Mouse (Mus musculus): ENCODE results near the gene Mxra7. TPM values are rescaled to one million over a fixed set of nuclear protein-coding genes. Genes with fewer than 3 reads are reported as not detected.

Mxra7 gene
- polyA plus RNA-seq (2014; fragmentation: Nextera tagmentation; extraction: Ambion mirVana) = 57.9 and 61.8 TPM in 2 replicates

DNA sequence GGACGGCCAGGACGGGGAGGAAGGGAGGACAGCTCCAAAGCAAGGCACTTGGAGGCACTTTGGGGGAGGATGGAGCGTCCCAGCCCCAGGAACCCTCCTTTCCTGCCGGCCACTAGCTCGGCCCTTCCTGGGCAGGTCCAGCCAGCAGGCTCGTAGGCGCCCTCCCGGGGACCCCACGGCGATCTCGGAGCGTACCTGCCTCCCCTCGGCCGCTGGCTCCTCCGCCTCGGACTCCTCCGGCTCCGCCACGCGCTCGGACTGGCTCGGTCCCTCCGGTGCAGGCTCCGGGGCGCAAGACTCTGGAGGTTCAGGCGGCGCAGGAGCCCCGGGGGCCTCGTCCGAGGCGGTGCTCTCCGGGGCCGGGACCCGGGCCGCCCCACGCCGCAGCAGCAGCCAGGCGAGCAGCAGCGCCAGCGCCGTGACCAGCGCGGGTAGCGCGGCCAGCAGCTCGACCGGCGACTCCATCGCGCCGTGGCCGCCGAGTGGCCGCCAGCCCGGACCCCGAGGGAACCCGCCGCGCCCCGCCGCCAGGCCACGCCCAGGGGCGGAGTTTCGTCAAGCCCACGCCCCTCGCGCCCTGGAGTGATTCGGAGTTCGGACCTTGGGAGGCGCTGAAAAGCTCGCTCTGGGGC is at the start of gene Mxra7:
Gene Mxra7 (minus strand): TSS at position 513 of the 632 bp plus-strand sequence.
- Histone ChIP-seq H3K4me3 (ENCODE audit: low read depth, low read length) (peak within 1 kb of the TSS; percentile 81), H3K27me3 (ENCODE audit: control insufficient read depth, insufficient read depth, low read length) (no peaks in the 10 kb centered on the region), H3K4me1 (replicated peaks; ENCODE audit: control insufficient read depth, insufficient read depth, low read length) (peaks cover 5% of the 10 kb centered on the region), H3K9me3 (ENCODE audit: control insufficient read depth, low read length) (no peaks in the 10 kb centered on the region), H3K4me2 (replicated peaks; ENCODE audit: low read depth, low read length) (peak within 1 kb of the TSS; percentile 80), H3K36me3 (ENCODE audit: control insufficient read depth, insufficient read depth, low read length) (no peaks in the 10 kb centered on the region), H3K9ac (ENCODE audit: low read depth, low read length) (peak within 1 kb of the TSS; percentile 91), H3K27ac (ENCODE audit: low read depth, low read length) (peak within 1 kb of the TSS; percentile 91)
- ATAC-seq (ENCODE audit: low FRiP score) (peak; percentile 52), DNase-seq (ENCODE audit: low spot score) (peak; percentile 88)
- under 1% methylated on average over 71 of the region's 71 CpGs for WGBS

DNA sequence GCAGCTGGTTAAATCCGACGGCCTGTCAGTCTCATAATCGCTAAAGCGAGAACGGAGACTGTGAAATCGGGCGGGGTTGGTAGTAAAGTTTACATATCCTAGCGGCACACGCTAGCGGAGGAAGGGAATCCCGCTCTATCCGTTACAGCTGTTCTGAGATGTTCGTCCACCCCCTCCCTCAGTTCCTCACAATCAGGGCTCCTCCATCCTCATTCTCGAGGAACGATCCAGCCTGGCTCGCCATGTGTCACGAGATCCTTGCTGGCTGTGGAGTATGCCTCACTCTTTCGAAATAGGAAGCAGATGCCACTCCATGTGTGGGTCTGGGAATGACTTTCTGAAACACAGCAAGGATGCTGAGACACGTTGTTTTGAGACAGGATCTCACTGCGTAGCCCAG is 46.1 kb upstream of the Mxra7 start:
- ATAC-seq (ENCODE audit: low FRiP score) (no peak), DNase-seq (ENCODE audit: low spot score) (no peak)
- Histone ChIP-seq H3K4me3 (ENCODE audit: low read depth, low read length) (no peak overlapping the region), H3K36me3 (ENCODE audit: control insufficient read depth, insufficient read depth, low read length) (peaks cover 4% of the 10 kb centered on the region; the same call in 1 of the 2 replicates), H3K9ac (ENCODE audit: low read depth, low read length) (no peak overlapping the region), H3K27ac (ENCODE audit: low read depth, low read length) (no peak overlapping the region), H3K9me3 (ENCODE audit: control insufficient read depth, low read length) (no peaks in the 10 kb centered on the region), H3K4me2 (replicated peaks; ENCODE audit: low read depth, low read length) (no peak overlapping the region), H3K27me3 (ENCODE audit: control insufficient read depth, insufficient read depth, low read length) (no peaks in the 10 kb centered on the region), H3K4me1 (replicated peaks; ENCODE audit: control insufficient read depth, insufficient read depth, low read length) (no peaks in the 10 kb centered on the region)
- 89% methylated on average over 20 of the region's 20 CpGs for WGBS

GRCm38 (mm10) chr11:116871538-116871937 is 43.7 kb upstream of the Mxra7 start:
- no peak for ATAC-seq (ENCODE audit: low FRiP score)
- H3K4me2 ChIP-seq (replicated peaks; ENCODE audit: low read depth, low read length) = no peak overlapping the region
- H3K36me3 ChIP-seq (ENCODE audit: control insufficient read depth, insufficient read depth, low read length) = peaks cover 4% of the 10 kb centered on the region; the same call in 1 of the 2 replicates
- H3K27ac ChIP-seq (ENCODE audit: low read depth, low read length) = no peak overlapping the region
- H3K27me3 ChIP-seq (ENCODE audit: control insufficient read depth, insufficient read depth, low read length) = no peaks in the 10 kb centered on the region
- no peaks in the 10 kb centered on the region for H3K9me3 ChIP-seq (ENCODE audit: control insufficient read depth, low read length)
- H3K4me3 ChIP-seq (ENCODE audit: low read depth, low read length) = no peak overlapping the region
- 90% methylated on average over 9 of the region's 9 CpGs for WGBS
- DNase-seq (ENCODE audit: low spot score) = no peak
- H3K9ac ChIP-seq (ENCODE audit: low read depth, low read length) = no peak overlapping the region
- H3K4me1 ChIP-seq (replicated peaks; ENCODE audit: control insufficient read depth, insufficient read depth, low read length) = no peaks in the 10 kb centered on the region

DNA sequence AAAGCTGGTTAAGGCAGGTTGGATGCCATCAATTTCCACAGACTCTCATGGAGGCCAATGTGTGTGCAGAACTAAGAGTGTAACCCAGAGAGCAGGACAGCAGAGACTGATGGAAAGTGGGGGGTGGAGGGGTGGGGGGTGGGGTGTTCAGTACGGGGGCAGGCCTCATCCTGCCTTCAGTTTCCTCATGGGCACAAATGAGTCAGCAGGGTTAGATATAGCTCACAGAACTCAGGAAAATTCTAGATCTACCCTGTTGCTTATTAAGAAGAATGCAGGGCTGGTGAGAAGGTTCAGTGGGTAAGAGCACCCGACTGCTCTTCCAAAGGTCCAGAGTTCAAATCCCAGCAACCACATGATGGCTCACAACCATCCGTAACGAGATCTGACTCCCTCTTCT is 41.8 kb upstream of the Mxra7 start:
- H3K9me3 ChIP-seq (ENCODE audit: control insufficient read depth, low read length) = no peaks in the 10 kb centered on the region
- DNase-seq (ENCODE audit: low spot score) = no peak
- no peaks in the 10 kb centered on the region for H3K27me3 ChIP-seq (ENCODE audit: control insufficient read depth, insufficient read depth, low read length)
- H3K4me2 ChIP-seq (replicated peaks; ENCODE audit: low read depth, low read length) = no peak overlapping the region
- H3K27ac ChIP-seq (ENCODE audit: low read depth, low read length) = no peak overlapping the region
- no peak for ATAC-seq (ENCODE audit: low FRiP score)
- H3K4me3 ChIP-seq (ENCODE audit: low read depth, low read length) = no peak overlapping the region
- peaks cover 4% of the 10 kb centered on the region; the same call in 1 of the 2 replicates for H3K36me3 ChIP-seq (ENCODE audit: control insufficient read depth, insufficient read depth, low read length)
- H3K9ac ChIP-seq (ENCODE audit: low read depth, low read length) = no peak overlapping the region
- no peaks in the 10 kb centered on the region for H3K4me1 ChIP-seq (replicated peaks; ENCODE audit: control insufficient read depth, insufficient read depth, low read length)
- whole genome bisulfite sequencing = 83% methylated on average over 4 of the region's 4 CpGs

- Histone ChIP-seq H3K4me2 (replicated peaks; ENCODE audit: low read depth, low read length) (no peak overlapping the region), H3K27me3 (ENCODE audit: control insufficient read depth, insufficient read depth, low read length) (no peaks in the 10 kb centered on the region), H3K27ac (ENCODE audit: low read depth, low read length) (no peak overlapping the region), H3K4me3 (ENCODE audit: low read depth, low read length) (no peak overlapping the region), H3K36me3 (ENCODE audit: control insufficient read depth, insufficient read depth, low read length) (peaks cover 3% of the 10 kb centered on the region; the same call in 1 of the 2 replicates), H3K9me3 (ENCODE audit: control insufficient read depth, low read length) (no peaks in the 10 kb centered on the region), H3K4me1 (replicated peaks; ENCODE audit: control insufficient read depth, insufficient read depth, low read length) (no peaks in the 10 kb centered on the region), H3K9ac (ENCODE audit: low read depth, low read length) (no peak overlapping the region)
- no peak for ATAC-seq (ENCODE audit: low FRiP score)
- WGBS = 89% methylated on average over 8 of the region's 8 CpGs
- DNase-seq (ENCODE audit: low spot score) = no peak
Measured at GRCm38 (mm10) chr11:116869223-116869622, 41.4 kb upstream of the Mxra7 start.

DNA sequence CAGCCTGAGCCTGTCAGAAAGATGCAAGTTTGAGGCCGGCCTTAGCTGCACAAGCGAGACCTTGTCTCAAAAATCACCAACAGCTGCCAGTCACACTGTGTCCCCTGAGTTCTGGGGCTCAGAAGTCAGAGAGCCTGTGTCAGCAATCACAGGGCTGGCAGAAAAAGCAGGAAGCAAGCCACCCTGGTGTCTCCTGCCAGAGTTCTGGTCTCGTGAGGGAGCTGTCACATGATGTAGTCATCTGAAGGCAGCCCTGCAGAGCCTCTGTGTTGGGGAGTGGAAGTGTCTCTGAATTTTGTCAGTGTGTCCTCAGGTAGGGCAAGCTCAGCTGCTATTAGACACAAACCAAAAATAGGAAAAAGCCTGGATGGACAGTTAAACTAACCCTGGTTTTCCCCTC is 40.3 kb upstream of the Mxra7 start:
- ATAC-seq (ENCODE audit: low FRiP score) (no peak), DNase-seq (ENCODE audit: low spot score) (no peak)
- Histone ChIP-seq H3K27ac (ENCODE audit: low read depth, low read length) (no peak overlapping the region), H3K9me3 (ENCODE audit: control insufficient read depth, low read length) (no peaks in the 10 kb centered on the region), H3K4me3 (ENCODE audit: low read depth, low read length) (no peak overlapping the region), H3K9ac (ENCODE audit: low read depth, low read length) (no peak overlapping the region), H3K4me2 (replicated peaks; ENCODE audit: low read depth, low read length) (no peak overlapping the region), H3K4me1 (replicated peaks; ENCODE audit: control insufficient read depth, insufficient read depth, low read length) (no peaks in the 10 kb centered on the region), H3K36me3 (ENCODE audit: control insufficient read depth, insufficient read depth, low read length) (peaks cover 2% of the 10 kb centered on the region; the same call in 1 of the 2 replicates), H3K27me3 (ENCODE audit: control insufficient read depth, insufficient read depth, low read length) (no peaks in the 10 kb centered on the region)
- 82% methylated on average over 3 of the region's 3 CpGs for WGBS

GRCm38 (mm10) chr11:116865945-116866585 is 38.2 kb upstream of the Mxra7 start:
- no peaks in the 10 kb centered on the region for H3K9me3 ChIP-seq (ENCODE audit: control insufficient read depth, low read length)
- no peak overlapping the region for H3K4me3 ChIP-seq (ENCODE audit: low read depth, low read length)
- ATAC-seq (ENCODE audit: low FRiP score) (no peak), DNase-seq (ENCODE audit: low spot score) (no peak)
- 75% methylated on average over 12 of the region's 12 CpGs for WGBS
- H3K27me3 ChIP-seq (ENCODE audit: control insufficient read depth, insufficient read depth, low read length) = no peaks in the 10 kb centered on the region
- H3K36me3 ChIP-seq (ENCODE audit: control insufficient read depth, insufficient read depth, low read length) = 0 out of 2 replicates have a peak, but pooled peaks cover 2% of the 10 kb centered on the region
- no peak overlapping the region for H3K4me2 ChIP-seq (replicated peaks; ENCODE audit: low read depth, low read length)
- H3K27ac ChIP-seq (ENCODE audit: low read depth, low read length) = no peak overlapping the region
- H3K4me1 ChIP-seq (replicated peaks; ENCODE audit: control insufficient read depth, insufficient read depth, low read length) = no peaks in the 10 kb centered on the region
- H3K9ac ChIP-seq (ENCODE audit: low read depth, low read length) = no peak overlapping the region

GRCm38 (mm10) chr11:116864444-116864843 is 36.6 kb upstream of the Mxra7 start:
- H3K9ac ChIP-seq (ENCODE audit: low read depth, low read length) = no peak overlapping the region
- no peaks in the 10 kb centered on the region for H3K27me3 ChIP-seq (ENCODE audit: control insufficient read depth, insufficient read depth, low read length)
- DNase-seq (ENCODE audit: low spot score) (no peak), ATAC-seq (ENCODE audit: low FRiP score) (no peak)
- no peak overlapping the region for H3K27ac ChIP-seq (ENCODE audit: low read depth, low read length)
- H3K4me3 ChIP-seq (ENCODE audit: low read depth, low read length) = no peak overlapping the region
- no peak overlapping the region for H3K4me2 ChIP-seq (replicated peaks; ENCODE audit: low read depth, low read length)
- H3K4me1 ChIP-seq (replicated peaks; ENCODE audit: control insufficient read depth, insufficient read depth, low read length) = no peaks in the 10 kb centered on the region
- no peaks in the 10 kb centered on the region for H3K9me3 ChIP-seq (ENCODE audit: control insufficient read depth, low read length)
- 0 out of 2 replicates have a peak, but pooled peaks cover 2% of the 10 kb centered on the region for H3K36me3 ChIP-seq (ENCODE audit: control insufficient read depth, insufficient read depth, low read length)
- WGBS = 78% methylated on average over 10 of the region's 10 CpGs

Data from hindbrain, embryonic 11.5 days (tissue).